Mouse (Mus musculus): ENCODE results near the gene Hbb-bt.
"Not testable (repeated sequence)": the region's sequence is repeated elsewhere in the genome, so short reads cannot be mapped to it uniquely, and the experiment has no call there.

- TF ChIP-seq POLR2A (IDR thresholded peaks at IDR 0.05; ENCODE audit: low read depth, low read length); CTCF (IDR thresholded peaks at IDR 0.05; ENCODE audit: extremely low read depth, insufficient read length, insufficient replicate concordance, low read depth, low read length): not testable (repeated sequence)
These were observed 1.3 kb upstream of the Hbb-bt start for GRCm38 (mm10) chr7:103815085-103815484.

Measured in small intestine, adult 2 months (tissue).